Mouse (Mus musculus) stomach, embryonic 15.5 days (tissue): ENCODE results near the gene Osbp2. TPM values are rescaled to one million over a fixed set of nuclear protein-coding genes. Genes with fewer than 3 reads are reported as not detected.

Experiments used
- ATAC-seq: fragments of 200-750 bp; cut with Nextera tagmentation; 2 replicates; pipeline ENCODE4 v1.8.0; 2017; ENCODE audit warnings: low read depth, moderate number of reproducible peaks, moderate TSS enrichment; ENCODE audit not compliant: insufficient read depth, low FRiP score
- H3K27ac ChIP-seq: fragments of 300-500 bp; sonication (generic); 2 replicates; pipeline ENCODE4 v1.5.1; 2015; ENCODE audit warnings: mild to moderate bottlenecking, inconsistent platforms
- H3K27me3 ChIP-seq: fragments of 300-500 bp; sonication (generic); replicated peaks from 2 replicates; pipeline ENCODE4 v1.6.1; 2015; ENCODE audit warnings: inconsistent platforms
- H3K36me3 ChIP-seq: fragments of 300-500 bp; sonication (generic); 2 replicates; pipeline ENCODE4 v1.6.1; 2015; ENCODE audit warnings: inconsistent platforms
- H3K4me1 ChIP-seq: fragments of 300-500 bp; sonication (generic); 2 replicates; pipeline ENCODE4 v1.6.1; 2015; ENCODE audit warnings: inconsistent platforms
- H3K4me2 ChIP-seq: fragments of 300-500 bp; sonication (generic); 2 replicates; pipeline ENCODE4 v1.6.1; 2015; ENCODE audit warnings: mild to moderate bottlenecking, inconsistent platforms
- H3K4me3 ChIP-seq: fragments of 300-500 bp; sonication (generic); replicated peaks from 2 replicates; pipeline ENCODE4 v1.5.1; 2015; ENCODE audit warnings: inconsistent platforms
- H3K9ac ChIP-seq: fragments of 300-500 bp; sonication (generic); 2 replicates; pipeline ENCODE4 v1.6.1; 2015; ENCODE audit warnings: inconsistent platforms
- H3K9me3 ChIP-seq: fragments of 300-500 bp; sonication (generic); 2 replicates; pipeline ENCODE4 v1.6.1; 2016; ENCODE audit warnings: inconsistent platforms
- WGBS: fragments of 180-500 bp; shearing (Covaris S2); methylation state at CpG from one replicate; pipeline ENCODE4 v1.1.7; 2015; 5-methylcytosine and 5-hydroxymethylcytosine counted together
- polyA plus RNA-seq: library from polyadenylated mRNA; unstranded; fragments of >200 nt; fragmentation: Nextera tagmentation; extraction: Ambion mirVana; gene quantifications from 2 replicates; pipeline ENCODE4 v1.2.1, GENCODE M21; 2015

The Osbp2 gene
- polyA plus RNA-seq, 1 experiment from 2014 or later = 0.40 TPM

DNA sequence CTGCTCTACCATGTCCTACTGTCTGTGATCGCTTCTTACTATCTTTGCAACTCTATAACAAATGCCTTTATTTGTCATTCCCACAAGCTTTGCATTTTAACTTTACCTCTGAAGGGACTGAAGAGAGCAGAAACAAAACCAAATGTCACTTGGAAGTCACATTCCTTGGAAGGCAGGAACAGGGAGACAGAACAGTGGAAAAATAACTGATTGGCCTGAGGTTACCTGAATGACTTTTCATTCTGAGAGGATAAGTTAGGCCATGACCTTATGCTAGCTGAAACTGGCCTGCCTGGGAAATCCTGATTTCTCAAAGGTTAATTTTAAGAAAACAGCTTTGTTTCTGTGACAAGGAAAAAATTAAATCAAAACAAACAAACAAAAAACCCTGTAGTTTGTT, 32.2 kb upstream of the Osbp2 start:
- Histone ChIP-seq H3K9ac (no peak overlapping the region), H3K36me3 (no peaks in the 10 kb centered on the region), H3K27me3 (no peaks in the 10 kb centered on the region), H3K4me1 (peaks cover 4% of the 10 kb centered on the region; the same call in 1 of the 2 replicates), H3K27ac (no peak overlapping the region), H3K4me3 (no peak overlapping the region), H3K9me3 (no peaks in the 10 kb centered on the region), H3K4me2 (no peak overlapping the region)
- 74% methylated on average over 1 of the region's 1 CpGs for WGBS
- ATAC-seq = no peak

DNA sequence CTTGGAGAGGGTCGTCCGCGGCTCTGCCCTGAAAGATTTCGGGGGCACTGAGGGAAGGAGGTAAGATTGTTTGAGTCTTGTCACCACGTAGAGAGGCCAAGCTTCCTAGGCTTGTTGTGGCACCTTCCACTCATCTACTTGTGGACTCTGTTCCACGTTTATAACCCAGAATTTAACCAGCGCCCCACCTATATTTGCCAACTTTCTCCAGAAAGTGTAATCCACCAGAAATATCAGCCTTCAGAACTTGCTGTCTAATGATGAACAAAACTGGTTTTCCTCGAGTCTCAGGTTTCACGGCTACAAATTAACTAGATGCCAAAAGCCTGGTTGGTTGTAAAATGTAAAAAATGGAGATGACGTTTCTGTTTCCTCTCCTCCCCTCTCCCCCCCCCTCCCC, 31.8 kb upstream of the Osbp2 start:
- peak overlapping the region; percentile 87 for H3K4me2 ChIP-seq
- ATAC-seq = peak; percentile 15; the same call in 1 of the 2 replicates
- H3K4me1 ChIP-seq = peaks cover 4% of the 10 kb centered on the region; the same call in 1 of the 2 replicates
- H3K9me3 ChIP-seq = no peaks in the 10 kb centered on the region
- H3K4me3 ChIP-seq = peak overlapping the region; percentile 53
- H3K27ac ChIP-seq = peak overlapping the region; percentile 86
- H3K9ac ChIP-seq = peak overlapping the region; percentile 17; the same call in 1 of the 2 replicates
- WGBS = 2% methylated on average over 10 of the region's 10 CpGs
- H3K36me3 ChIP-seq = no peaks in the 10 kb centered on the region
- H3K27me3 ChIP-seq = no peaks in the 10 kb centered on the region

DNA sequence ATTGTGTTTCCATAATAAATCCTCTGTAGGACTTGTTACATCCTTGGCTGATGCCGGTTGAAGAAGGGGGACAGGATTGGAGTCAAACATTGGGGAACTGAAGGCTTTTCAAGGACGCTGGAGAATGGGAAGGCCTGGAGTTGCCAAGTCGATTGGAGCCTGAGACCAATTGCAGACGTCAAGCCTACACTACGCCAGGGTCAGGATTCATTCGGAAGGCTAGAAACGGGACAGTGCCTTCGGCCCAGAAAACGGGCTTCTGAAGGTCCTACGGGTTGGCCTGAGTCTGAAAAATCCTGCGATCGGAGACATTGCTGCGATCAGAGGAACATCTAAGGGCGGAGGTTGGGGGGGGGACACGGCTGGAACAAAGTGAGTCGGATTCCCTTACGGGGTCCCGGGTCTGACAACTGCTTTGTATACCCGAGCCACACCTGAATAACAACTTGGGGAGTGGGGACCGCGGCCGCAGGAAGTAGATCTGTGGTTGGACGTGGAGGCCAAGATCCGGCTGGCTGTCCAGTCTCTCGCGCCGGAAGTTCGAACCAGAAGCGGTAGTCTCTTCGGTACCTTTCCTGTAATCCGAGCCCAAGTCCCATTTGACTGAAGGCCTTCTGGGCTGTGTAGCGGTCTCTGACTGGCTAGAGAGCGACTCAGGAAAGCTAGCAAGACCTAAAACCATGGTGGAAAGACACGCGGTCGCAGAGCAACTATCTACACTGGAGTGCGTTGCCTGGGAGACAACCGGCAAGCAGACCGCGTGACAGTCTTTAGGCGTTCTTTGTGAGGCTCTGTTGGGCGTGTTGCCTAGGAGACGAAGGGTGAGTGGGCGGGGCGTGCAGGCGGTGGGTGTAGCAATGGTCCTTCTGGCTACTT, 30.9 kb upstream of the Osbp2 start, which contains the start of the genes 4921536K21Rik and Dusp18:
TSS of gene 4921536K21Rik (minus strand) at position 693 of the 876 bp plus-strand sequence.
TSS of gene Dusp18 (plus strand) at position 835 of the 876 bp plus-strand sequence.
- peaks cover 4% of the 10 kb centered on the region; the same call in 1 of the 2 replicates for H3K4me1 ChIP-seq
- peak within 1 kb of the TSS; percentile 86 for H3K27ac ChIP-seq
- 5% methylated on average over 46 of the region's 46 CpGs for WGBS
- peak within 1 kb of the TSS; percentile 17; the same call in 1 of the 2 replicates for H3K9ac ChIP-seq
- ATAC-seq = peak; percentile 95
- H3K4me2 ChIP-seq = peak within 1 kb of the TSS; percentile 87
- no peaks in the 10 kb centered on the region for H3K9me3 ChIP-seq
- H3K4me3 ChIP-seq = peak within 1 kb of the TSS; percentile 53
- no peaks in the 10 kb centered on the region for H3K36me3 ChIP-seq
- no peaks in the 10 kb centered on the region for H3K27me3 ChIP-seq

DNA sequence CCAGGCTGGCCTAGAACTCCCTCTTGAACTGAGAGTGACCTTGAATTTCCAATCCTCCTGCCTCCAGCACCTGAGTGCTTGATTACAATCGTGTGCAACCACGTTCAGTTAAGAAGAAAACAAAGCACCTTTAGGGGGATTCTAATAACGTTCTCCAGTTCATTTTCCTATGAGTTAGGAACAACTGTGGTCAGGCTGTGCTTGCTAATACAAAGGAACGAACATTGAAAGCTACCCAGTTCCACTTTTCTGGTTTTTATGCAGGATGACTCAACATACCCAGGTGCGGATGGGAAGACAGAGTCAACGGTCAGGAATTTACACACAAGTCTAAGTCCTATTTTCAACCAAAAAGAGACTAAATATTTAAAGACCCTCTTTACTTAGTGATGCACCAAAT, 30.3 kb upstream of the Osbp2 start:
- Histone ChIP-seq H3K4me2 (no peak overlapping the region), H3K36me3 (no peaks in the 10 kb centered on the region), H3K4me1 (peaks cover 4% of the 10 kb centered on the region; the same call in 1 of the 2 replicates), H3K9ac (no peak overlapping the region), H3K4me3 (no peak overlapping the region), H3K9me3 (no peaks in the 10 kb centered on the region), H3K27ac (no peak overlapping the region), H3K27me3 (no peaks in the 10 kb centered on the region)
- ATAC-seq = no peak
- 79% methylated on average over 6 of the region's 6 CpGs for WGBS

DNA sequence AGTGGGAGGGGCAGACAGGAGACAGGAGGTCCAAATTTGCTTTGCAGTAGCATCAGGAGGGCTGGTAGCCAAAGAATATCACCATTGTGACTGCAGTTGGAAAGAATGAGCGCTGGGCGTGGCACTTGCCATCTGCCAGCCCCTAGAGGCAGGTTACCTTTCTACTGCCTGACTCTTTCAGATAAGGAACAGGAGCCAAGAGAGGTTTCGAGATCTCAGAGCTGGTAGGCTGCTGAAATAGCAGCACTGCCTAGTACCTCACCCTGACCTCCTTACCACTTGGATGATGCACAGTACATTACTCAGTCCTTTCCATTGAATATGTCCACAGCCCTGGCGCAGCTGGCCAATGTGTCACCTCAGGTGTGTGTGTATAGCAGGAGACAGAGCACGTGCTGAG, 23.6 kb upstream of the Osbp2 start:
- Histone ChIP-seq H3K4me3 (no peak overlapping the region), H3K4me1 (no peaks in the 10 kb centered on the region), H3K27me3 (no peaks in the 10 kb centered on the region), H3K27ac (no peak overlapping the region), H3K36me3 (no peaks in the 10 kb centered on the region), H3K4me2 (no peak overlapping the region), H3K9me3 (no peaks in the 10 kb centered on the region), H3K9ac (no peak overlapping the region)
- ATAC-seq = no peak
- WGBS = 63% methylated on average over 5 of the region's 5 CpGs

DNA sequence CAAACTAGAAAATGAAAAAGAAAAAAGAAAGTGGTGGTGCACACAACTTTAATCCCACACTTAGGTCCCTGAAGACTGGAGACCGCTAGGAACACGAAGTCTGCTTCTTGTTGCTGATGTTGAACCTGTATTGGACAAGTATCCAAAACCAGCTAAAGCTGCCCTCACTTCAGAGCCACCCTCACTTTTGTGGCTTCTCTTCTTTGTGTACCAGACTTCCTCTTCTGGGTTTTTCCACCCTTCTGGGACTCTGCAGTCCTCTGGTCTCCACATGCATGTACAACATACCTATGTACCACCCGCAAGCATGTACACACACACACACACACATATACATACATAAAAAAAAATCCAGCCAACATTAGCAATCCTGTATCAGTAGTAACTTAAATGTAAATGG, 20.0 kb upstream of the Osbp2 start:
- Histone ChIP-seq H3K4me3 (no peak overlapping the region), H3K9ac (no peak overlapping the region), H3K27ac (no peak overlapping the region), H3K9me3 (no peaks in the 10 kb centered on the region), H3K4me2 (no peak overlapping the region), H3K27me3 (no peaks in the 10 kb centered on the region), H3K36me3 (no peaks in the 10 kb centered on the region), H3K4me1 (no peaks in the 10 kb centered on the region)
- WGBS = 88% methylated on average over 3 of the region's 3 CpGs
- ATAC-seq = no peak

DNA sequence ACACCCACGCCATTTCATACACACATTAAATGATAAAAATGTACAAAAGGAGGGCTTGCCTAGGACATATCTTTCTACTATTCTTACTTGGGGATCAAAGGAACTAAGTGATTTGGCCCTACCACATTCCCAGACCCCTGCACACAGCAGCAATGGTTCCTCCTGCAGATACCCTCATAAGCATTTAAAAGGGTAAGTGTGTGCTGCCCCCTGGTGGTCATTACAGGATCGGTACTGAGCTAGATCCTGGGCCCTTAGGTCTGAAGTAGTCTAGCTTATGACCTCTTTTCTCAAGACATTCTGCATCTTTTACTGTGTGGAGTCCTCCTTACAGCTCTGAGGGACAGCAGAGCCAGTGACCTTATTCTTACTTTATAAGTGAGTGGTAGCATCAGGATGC, 16.1 kb upstream of the Osbp2 start:
- no peaks in the 10 kb centered on the region for H3K4me1 ChIP-seq
- no peak for ATAC-seq
- no peaks in the 10 kb centered on the region for H3K27me3 ChIP-seq
- H3K9ac ChIP-seq = no peak overlapping the region
- H3K9me3 ChIP-seq = no peaks in the 10 kb centered on the region
- H3K36me3 ChIP-seq = no peaks in the 10 kb centered on the region
- WGBS = 41% methylated on average over 2 of the region's 2 CpGs
- H3K27ac ChIP-seq = no peak overlapping the region
- H3K4me3 ChIP-seq = no peak overlapping the region
- H3K4me2 ChIP-seq = no peak overlapping the region

DNA sequence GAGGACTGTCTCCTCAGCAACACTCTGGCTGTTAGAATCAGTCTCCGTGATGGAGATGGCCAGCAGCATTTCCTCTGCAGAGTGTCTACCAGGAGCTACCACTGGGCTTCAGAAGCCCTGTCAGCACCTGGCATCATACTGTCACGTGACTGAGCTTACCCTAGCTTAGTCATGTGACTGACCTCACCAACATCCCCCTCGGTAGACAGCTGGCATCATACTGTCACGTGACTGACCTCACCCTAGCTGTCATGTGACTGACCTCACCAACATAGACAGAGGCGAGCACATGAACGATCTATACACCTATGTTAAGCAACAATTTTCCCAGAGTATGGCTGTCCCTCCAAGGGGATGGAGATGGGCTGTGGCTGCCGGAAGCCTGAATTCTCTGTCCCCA, 15.0 kb upstream of the Osbp2 start:
- Histone ChIP-seq H3K27ac (no peak overlapping the region), H3K27me3 (no peaks in the 10 kb centered on the region), H3K4me2 (no peak overlapping the region), H3K36me3 (no peaks in the 10 kb centered on the region), H3K9me3 (no peaks in the 10 kb centered on the region), H3K4me3 (no peak overlapping the region), H3K4me1 (no peaks in the 10 kb centered on the region), H3K9ac (no peak overlapping the region)
- ATAC-seq = 0 out of 2 replicates have a peak, but pooled peaks have one; percentile 27
- 68% methylated on average over 7 of the region's 7 CpGs for WGBS

DNA sequence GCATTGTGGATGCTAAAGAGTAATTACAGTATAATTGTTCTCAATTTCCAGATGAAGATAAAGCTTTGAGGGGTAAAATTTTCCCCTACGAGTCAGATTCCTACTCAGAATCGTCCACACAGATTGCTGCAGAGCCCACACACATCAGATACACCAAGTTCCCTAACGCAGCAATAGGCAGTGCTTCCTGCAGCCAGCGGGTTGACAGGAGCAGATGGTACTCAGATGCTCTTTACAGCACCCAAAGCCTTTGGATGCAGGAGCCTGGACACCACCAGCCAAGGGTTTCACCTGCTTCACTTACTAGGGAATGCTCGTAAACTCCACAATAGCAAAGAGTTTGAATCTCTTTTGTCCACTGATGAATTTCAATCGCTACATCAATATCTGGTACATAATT, 12.7 kb upstream of the Osbp2 start:
- 73% methylated on average over 6 of the region's 6 CpGs for WGBS
- no peaks in the 10 kb centered on the region for H3K36me3 ChIP-seq
- H3K4me3 ChIP-seq = no peak overlapping the region
- ATAC-seq = no peak
- H3K4me2 ChIP-seq = no peak overlapping the region
- H3K27ac ChIP-seq = no peak overlapping the region
- H3K9me3 ChIP-seq = no peaks in the 10 kb centered on the region
- H3K4me1 ChIP-seq = no peaks in the 10 kb centered on the region
- H3K27me3 ChIP-seq = no peaks in the 10 kb centered on the region
- no peak overlapping the region for H3K9ac ChIP-seq

DNA sequence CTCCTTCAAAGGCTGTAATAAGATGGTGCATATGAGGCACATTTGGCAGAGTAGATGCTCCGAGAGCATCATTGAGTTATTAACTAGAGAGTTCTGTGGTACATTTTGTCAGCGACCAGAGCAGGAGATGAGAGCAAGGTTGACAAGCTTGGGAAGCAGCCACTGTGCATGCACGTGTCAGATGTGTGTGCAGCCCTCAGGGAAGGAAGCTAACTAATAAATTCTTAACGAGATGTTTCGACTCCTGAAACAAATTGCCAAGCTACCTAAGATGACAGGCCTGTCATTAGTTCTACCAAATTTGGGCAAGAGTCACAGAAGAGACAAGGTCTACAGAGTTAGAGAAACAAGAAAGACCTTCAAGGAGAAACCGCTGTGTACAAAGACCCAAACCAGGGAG, 640 bp upstream of the Osbp2 start:
- WGBS = 38% methylated on average over 6 of the region's 6 CpGs
- H3K9me3 ChIP-seq = no peaks in the 10 kb centered on the region

DNA sequence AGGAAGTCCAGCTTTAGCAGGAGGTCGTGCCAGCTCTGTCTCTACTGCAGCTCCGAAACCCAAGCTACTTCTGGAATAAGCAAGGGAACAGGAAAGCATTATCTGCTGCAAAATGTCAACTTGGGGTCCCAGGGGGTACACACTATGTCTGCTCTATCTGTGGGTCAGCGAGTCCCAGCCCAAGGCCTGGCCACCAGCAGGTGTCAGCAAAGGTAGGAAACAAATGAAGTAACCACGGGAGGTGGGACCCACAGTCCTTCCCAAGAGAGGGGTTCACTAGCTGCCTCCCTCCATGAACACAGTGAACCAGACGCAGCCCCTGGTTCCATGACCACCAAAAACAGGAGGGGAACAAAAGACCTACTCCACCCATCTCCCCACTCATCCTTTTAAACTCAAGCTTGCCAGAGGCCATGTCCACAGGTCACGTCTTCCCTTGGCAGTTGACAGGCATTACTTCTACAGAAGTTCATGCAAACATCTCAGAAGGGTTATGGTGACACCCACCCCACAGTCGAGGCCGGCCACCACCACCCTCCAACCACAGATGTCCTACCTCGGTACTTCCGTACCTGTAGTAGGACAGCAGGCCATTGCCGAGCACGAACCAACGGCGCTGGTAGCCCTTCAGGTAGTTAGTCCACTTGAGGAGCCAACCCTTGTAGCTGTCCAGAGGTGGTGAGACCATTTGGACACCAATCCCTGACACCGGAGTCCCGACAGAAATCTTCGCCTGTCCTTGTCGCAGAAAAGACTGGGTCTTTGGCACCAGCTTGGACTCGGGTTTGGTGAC, 846 bp downstream of the Osbp2 start:
- no peak for ATAC-seq
- H3K9me3 ChIP-seq = no peaks in the 10 kb centered on the region
- no peak overlapping the region for H3K9ac ChIP-seq

More for the DNA sequence above, 640 bp upstream of the Osbp2 start:
- Histone ChIP-seq H3K9ac (no peak overlapping the region), H3K4me2 (peak overlapping the region; percentile 97), H3K36me3 (no peaks in the 10 kb centered on the region), H3K4me3 (peak overlapping the region; percentile 51), H3K4me1 (0 out of 2 replicates have a peak, but pooled peaks cover 7% of the 10 kb centered on the region), H3K27ac (no peak overlapping the region), H3K27me3 (peaks cover 9% of the 10 kb centered on the region; the same call in 1 of the 2 replicates)
- ATAC-seq = no peak

More for the DNA sequence above, 846 bp downstream of the Osbp2 start:
- peak overlapping the region; percentile 51 for H3K4me3 ChIP-seq
- peak overlapping the region; percentile 97 for H3K4me2 ChIP-seq
- H3K36me3 ChIP-seq = no peaks in the 10 kb centered on the region
- WGBS = 68% methylated on average over 19 of the region's 19 CpGs
- H3K4me1 ChIP-seq = 0 out of 2 replicates have a peak, but pooled peaks cover 7% of the 10 kb centered on the region
- H3K27ac ChIP-seq = no peak overlapping the region
- peaks cover 9% of the 10 kb centered on the region; the same call in 1 of the 2 replicates for H3K27me3 ChIP-seq
